Mouse (Mus musculus) adipose tissue, adult 10 weeks (tissue): Measurements from ENCODE around the gene Vmn2r120. TPM values are rescaled to one million over a fixed set of nuclear protein-coding genes. Genes with fewer than 3 reads are reported as not detected.

Experiments
- polyA plus RNA-seq: library from polyadenylated mRNA; stranded (reverse); fragments of 350-450 nt; fragmentation: Illumina TruSeq; extraction: RNeasy Lipid Tissue Mini Kit (QIAGEN cat#74804); gene quantifications from one replicate; pipeline ENCODE4 v1.2.3, GENCODE M21; 2014; ENCODE audit warnings: low read depth, low replicate concordance

Gene Vmn2r120
- polyA plus RNA-seq = not detected

DNA sequence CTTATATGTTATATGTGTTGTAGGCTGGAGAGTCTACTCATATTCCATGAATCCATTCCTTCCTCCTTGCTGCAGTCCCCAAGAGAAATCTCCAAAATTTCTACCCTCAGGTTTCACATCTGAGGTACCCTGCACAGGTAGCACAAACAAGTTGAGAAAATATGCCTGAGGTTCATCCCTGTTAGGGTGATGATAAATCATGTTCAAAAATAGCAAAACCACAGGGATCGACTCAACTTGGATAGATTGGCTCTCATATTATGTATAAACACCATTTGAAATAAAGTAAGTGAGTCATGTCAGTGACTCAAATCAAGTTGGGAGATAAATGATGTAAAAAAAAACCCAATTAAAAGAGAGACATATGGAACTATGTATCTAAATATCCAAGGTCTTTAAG lies at the start of gene Vmn2r120:
Gene Vmn2r120, minus strand, starts transcription at position 101 of the 400 bp plus-strand sequence.

Other genes starting within 250 kb of the Vmn2r120 start
- 21.0 TPM for gene Adgre1, start 186.8 kb downstream of the Vmn2r120 start, polyA plus RNA-seq
- not detected for gene Gm21834, start 196.7 kb upstream of the Vmn2r120 start, polyA plus RNA-seq
- not detected for gene Cntnap5c, start 224.1 kb upstream of the Vmn2r120 start, polyA plus RNA-seq